Mouse (Mus musculus) adrenal gland (tissue): ENCODE measurements around the gene Gli2.

Experiments used
- intact Hi-C: fragments of 180-260 bp; cut with DNase I; formaldehyde crosslinking; loops from one replicate; pipeline ENCODE4 v1.15.1; 2025

Gene Gli2

DNA sequence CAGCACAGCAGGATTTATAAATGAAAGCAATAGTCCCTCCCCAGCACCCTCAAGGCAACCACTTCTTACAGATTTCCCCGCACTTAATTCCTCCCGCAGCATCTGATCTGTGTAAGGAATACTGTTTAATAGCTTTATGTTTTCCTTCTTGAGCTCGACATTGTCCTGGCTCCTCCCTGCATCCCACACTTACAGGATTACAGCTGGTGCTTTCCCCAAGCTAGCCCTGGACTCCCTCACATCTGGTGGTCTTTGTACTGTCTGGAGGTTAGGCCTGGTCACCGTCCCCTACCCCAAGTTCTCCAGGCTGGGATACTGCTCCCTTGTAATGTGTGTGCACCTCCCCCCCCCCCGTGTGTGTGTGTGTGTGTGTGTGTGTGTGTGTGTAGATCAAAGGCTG lies 101.1 kb downstream of the Gli2 start:
- intact Hi-C loops = no loop called here

DNA sequence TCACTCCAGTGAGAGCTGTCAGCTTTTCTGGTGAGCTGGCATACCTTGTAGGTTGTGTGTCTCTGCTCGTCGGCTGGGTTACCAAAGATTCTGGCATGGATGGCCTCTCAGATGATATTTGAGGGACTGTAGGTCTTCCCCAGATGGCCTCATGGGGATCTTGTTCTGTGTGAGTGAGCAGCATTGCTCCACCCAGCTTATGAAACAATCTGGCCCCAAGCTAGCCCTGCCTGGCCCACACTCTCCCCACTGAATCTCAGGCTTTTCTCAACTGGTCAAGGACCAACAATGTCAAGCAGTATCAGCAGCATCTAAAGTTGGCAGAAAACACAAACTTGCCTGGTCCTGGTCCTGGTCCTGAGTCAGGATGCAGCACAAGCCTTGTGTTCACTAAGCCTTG lies 105.0 kb downstream of the Gli2 start:
- intact Hi-C loops = no loop called here

DNA sequence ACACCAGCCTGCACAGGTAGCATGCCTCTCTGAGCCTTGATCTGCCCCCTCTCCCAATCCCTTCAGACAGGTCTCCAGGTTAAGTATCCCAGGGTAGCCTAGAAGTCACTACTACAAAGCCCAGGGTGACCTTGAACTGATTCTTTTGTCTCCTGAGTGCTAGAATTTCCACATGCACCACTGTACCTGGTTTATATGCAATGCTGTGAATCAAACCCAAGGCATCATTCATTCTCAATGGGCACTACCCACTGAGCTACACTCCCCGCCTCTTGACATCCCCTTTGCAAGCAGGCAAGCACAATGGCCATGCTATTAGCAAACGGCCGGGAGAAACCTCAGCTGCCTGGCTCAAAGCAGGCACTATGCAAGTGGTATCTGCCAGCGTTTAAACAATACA lies 106.2 kb downstream of the Gli2 start:
- intact Hi-C loops = no loop called here

DNA sequence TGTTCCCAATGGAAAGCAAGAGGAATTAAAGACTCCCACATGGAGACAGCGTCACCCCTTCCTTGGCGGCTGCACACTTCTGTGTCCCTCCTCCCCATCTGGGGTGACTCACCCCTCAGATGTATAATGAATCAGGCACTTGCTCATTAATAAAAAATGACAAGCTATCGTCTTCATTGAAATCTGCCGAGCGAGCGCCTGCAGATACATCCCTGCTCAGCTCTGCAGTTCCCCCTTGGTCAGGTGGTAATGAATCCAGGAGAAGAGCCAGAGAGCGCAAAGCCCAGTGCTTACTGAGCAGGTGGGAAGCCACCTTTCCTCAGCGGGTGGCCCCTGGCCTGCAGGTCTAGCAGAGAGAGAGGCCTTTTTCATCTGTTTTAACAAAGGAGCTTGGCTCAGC lies 112.1 kb downstream of the Gli2 start:
- intact Hi-C loops = no loop called here

DNA sequence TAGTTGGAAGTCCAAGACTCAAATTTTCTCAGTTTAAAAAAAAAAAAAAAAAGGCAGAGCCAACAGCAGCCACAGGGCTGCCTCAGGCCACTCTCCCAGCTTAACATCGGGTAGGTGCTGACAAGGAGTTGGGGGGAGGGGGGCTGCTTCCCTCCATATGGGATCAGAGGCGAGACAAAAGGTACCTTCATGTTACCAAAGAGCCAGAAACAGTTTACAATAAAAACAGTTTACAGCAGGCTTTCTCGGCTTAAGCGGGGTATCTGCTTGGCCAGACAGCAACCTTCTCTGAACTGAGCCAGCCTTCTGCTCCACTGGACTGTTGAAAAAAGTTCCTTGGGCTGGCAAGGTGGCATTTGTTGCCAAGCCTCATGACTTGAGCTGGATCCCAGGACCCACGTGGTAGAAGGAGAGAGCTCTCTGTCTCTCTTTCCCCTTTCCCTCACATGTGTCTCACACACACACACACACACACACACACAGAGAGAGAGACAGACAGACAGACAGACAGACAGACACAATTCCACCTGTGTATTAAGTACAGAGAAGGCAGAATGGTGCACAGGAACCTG lies 113.1 kb downstream of the Gli2 start:
- intact Hi-C loops = no loop called here

DNA sequence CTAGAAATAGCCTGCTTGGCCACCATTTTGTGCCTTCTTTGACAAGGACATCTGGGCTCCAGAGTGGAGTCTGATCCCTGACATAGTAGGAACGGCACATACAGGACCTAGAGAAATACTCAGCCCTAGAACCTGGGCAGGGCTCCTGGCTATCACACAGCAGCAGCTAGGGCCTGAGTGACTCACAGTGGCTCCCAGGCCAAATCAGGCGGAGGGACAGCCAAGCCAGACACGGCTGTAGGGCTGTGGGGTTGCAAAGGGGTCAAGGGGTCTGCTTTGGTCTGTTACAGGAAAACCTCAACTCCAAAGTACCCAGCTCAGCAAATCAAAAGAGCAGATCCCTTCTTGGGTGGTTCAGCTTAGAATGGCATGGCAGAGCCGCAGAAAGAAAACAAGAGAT lies 115.2 kb downstream of the Gli2 start:
- intact Hi-C loops = no loop called here

DNA sequence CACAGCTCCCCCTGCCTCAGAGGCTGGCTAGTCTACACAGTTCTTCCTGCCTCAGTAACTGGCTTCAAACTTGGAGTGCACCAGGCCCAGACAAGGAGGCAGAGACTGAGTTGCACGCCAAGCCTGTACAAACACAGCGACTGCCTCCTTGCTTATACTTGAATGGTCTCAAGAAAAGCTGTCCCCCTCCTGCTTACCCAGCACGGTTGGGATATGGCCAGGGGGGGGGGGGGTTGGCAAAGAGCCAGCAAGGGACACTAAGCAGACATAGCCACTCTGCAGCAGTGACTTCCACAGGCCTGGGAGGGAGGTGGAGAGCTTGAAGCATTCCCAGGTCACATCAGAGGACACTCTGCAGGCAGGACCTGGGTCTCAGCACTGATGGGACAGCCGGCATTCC lies 117.3 kb downstream of the Gli2 start:
- intact Hi-C loops = no loop called here

DNA sequence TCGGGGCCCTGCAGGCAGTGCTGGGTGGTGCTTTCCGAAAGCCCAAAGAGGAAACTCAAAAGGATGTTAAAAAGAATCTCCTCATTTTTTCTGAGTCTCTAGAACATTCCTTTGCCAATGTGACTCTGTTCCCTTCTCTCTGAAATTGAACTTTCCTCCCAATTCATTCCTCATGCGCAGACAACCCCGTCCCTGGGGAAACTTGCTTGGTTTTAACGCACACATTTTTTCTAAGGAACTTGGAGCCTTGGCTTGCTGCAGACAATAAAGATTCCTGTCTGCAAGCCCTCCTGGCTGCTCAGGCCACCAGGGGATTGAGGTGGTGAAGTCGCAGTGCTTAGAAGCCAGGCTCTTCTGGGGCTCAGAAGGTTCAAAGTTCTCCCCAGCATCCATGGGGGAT lies 117.9 kb downstream of the Gli2 start:
- intact Hi-C loops = no loop called here

DNA sequence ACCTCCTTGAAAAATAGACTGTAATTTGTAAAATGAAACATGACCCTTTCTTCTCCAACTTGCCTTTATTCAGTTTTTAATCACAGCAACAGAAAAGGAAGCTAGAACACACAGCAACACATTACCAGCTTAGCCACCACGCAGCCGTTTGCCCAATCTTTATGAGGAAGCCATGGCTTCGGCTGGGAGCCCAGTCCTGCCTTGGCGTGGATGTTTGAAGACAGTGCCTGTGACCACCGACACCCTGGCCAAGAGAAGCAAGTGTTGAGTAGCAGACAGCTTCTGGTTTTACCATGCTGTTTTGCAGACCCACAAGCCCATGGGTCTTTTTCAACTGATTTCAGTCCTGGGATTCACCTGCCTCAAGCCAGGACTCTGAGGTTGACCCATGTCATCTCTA lies 121.3 kb downstream of the Gli2 start:
- intact Hi-C loops = no loop called here

DNA sequence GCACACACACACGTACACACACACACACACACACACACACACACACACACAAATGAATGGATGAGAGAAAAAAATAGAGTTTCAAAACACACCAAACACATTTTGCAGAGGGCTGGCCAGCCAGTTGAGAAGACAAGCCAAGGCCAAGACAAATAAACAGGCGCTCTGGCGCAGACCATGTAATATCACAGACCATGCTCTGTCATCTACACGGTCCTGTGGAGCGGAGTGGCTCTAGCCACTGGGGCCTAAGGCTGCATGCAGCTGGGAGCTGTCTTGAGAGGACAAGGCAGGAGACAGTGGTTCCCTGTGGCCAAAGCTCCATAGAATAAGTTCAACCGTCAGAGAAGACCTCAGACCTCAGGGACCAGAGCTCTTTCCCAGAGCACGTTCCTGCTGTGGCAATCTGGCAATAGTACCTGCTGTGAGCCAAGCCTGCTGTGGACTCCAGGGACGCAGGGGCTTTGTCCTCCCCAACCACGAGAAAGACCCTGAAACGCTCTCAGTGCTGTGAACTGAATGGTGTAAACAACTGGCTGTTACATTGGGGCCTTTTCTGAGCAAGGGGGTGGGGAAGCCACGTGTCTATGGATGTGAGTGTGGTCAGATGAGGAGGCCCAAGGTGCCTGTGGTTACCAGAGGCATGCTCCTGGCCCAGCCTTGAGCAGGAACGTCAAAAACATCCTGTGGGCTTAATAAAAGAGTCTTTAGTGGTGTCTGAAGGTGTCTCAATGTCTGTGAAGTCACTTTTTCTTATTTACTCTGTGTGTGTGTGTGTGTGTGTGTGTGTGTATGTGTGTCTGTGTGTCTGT lies 125.7 kb downstream of the Gli2 start:
- intact Hi-C loops = no loop called here

DNA sequence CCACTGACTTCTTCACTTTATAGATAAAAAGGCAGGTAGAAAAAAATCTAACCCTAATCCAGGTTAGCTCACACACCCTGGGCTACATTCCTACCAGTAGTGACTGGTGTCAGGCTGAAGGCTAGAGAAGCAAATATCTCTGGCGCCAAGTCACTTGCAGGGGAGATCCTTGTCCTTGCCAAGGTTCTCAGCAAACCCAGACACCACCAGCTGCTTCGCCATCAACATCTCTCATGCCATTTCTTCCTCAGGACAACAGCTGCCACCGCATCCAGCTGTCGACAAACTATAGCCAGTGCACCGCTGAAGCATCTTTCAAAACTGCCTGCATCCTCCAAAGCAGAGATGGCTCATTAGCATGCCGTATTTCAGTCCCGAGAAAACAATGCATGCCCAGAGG lies 126.9 kb downstream of the Gli2 start:
- intact Hi-C loops = no loop called here

DNA sequence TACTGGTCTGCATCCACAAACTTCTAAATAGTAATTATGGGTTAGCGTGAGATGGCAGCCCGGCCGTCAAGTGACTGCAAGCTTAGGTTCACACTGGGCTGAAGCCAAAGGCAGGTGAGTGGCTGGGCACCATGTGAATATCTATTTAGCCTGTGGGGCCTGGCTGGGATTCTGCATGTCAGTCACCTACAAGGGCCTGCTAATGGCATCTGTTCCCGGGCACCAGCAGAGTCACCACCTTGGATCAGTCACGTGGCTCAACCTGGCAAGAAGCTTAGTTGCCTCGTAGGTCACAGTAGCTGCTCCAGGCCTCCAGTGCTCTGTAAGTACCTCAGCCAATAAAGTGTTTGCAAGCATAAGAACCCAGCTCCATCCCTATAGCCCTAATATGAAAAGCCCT lies 131.2 kb downstream of the Gli2 start:
- intact Hi-C loops = no loop called here

DNA sequence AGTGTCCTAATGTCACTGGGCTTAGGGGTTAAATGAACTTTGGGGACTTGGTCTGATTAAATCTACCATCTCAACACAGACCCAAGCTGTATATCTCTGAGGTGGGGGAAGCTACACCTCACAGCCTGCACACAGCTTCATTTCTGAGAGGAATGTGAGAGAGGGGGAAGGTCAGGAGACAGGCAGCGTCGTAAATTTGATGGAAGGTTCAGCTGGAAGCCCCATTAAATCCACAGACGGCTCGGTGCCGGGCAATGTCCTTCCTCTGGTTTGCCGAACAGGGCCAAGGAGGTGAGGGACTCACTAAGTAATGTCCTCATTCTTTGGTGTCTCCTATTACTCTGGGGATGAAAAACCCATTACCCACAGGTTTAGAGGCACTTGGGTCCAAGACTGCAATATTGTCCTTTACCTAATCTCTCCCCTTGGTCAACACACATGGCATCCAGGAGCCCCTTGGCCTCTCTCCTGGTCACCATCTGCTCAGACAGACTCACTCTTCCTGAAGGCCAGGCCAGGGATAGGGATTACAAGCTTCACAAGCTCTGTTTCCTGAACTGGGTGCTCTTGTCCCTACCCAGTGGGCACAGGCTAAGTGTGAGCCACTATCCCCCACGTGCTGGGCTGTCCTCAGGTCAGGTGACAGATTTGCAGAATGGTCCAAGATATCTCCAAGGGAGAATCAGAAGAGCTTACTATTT lies 135.7 kb downstream of the Gli2 start:
- intact Hi-C loops = no loop called here

DNA sequence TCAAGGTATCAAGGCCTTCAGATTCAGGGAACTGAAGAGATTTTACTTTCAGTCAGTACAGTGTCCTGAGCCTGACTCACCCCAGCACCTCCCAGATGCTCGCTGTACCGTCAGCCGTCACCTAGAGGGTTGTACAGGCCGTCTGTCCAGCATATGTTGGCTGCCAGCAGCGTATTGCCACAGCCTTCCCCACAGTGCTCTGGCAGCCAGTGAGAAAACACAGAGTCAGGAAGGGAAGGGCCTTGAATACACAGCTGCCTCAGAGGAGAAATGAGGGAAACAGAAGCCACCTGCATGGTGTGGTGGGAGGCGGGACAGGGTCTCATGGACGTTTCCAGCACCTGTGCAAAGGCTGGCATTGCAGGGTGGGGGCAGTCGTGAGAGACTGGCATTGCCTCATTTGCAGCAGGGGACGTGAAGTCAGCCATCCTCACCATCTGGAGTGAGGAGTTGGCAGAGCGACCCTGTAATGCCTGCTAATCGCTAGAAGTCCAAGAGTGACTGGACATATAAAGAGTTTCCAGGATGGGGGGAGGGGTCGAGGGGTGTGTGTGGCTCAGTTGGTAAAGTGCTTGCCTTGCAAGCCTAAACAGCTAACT lies 136.8 kb downstream of the Gli2 start:
- intact Hi-C loops = no loop called here

DNA sequence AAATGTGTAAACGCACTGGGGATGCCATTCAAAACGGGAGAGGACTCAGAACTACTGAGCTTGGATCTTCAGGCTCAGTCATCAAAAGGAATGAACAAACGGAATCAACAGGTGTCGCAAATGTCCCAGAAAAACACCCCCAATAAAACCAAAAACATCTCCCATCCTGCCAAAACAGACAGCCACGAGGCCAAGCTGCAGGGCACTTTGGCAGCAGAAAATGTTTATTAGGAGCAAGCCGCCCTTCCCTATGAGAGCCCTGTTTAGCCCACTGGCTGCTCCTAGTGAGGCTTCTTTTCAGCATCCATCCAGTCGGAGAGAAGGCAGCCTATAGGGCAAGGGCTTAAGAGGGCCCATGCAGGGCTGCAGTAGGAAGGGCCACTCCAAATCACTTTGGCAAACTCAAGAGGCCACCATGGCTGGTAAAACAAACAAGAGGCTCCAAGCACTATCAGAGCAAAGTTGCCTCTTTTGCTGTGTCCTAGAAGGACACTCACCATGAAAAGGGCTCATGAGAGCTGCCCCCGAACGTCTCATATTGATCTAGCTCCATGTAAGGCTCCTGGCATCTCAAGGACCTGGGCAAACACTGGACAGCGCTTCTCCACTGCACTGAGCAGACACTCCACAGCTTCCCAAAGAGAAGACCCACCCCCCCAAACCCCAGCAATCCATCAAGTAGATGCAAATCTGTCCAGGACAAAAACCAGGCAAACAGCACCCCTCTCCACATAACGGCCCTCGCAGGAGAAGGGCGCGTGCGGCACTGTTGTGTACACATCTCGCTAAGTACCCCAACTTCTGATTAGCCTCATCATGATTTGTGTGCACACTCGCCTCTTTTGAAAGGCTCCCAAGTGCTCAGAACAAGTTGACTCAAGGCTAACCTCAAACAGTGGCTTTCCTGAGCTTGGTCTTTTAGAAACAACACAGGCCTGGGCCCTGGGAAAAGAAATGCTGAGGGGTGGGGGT lies 139.7 kb downstream of the Gli2 start:
- intact Hi-C loops = no loop called here

DNA sequence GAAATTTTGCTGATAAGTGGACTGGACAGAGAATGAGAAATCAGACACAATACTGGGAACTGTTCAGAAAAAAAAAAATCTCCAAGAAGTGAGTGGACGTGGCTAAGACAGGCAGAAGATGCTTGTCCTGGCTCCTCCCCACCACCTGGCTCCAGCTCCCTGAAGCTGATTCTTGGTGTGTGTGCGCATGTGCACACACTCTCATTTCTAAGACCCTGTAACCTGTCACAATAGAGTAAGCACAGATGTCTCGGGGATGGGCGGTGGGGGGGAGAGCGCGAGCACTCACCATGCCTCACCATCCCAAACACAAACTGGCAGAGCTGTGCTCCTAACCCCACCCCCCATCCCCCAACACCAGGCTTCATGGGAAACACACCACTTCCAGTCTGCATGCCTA lies 140.5 kb downstream of the Gli2 start:
- intact Hi-C loops = no loop called here

DNA sequence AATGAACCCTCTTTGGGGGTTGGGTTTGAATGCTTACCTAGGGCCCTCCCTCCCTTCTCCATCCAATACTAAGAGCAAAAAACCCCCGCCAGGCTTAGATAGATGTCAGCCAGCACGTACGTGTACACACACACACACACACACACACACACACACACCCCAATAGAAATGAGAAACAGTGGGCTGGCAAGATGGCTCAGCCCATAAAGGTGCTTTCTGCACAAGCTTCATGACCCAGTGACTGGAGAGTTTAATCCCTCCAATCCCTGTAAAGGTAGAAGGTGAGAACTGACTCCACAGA lies 142.0 kb downstream of the Gli2 start:
- intact Hi-C loops = no loop called here

DNA sequence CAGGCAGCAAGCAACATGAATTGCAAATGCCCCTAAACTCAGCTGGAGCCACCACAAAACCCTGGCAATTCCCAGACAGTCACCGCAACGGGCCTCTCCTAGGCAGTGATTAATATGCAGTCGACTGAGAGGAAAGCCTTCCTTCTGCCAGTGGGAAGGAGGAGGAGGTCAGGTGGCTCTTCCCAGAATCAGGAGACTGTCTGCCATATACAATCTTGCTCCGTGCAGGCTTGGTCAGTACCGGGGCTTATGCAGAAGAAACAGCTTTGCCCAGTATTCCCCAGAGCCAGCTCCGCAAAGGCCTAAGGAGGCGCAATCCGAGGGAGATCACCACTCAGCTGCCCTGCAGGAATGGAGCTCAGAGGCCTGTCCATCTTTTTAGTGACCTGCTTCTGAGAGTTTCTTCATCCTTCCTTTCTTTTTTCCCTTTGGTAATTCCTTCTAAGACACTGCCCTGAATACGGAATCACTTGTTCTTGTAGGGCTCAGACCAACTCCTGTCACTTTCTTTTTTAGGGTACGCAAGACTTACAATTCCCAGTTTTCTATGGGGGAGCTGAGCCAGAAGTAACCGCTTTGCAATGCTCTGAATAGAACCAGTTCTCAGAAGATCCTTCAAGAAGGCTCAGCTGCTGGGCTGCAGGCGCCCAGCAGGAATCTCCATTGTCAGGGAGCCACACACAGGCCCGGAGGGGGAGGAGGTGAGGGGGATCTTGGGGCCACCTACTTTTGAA lies 142.6 kb downstream of the Gli2 start:
- intact Hi-C loops = no loop called here

DNA sequence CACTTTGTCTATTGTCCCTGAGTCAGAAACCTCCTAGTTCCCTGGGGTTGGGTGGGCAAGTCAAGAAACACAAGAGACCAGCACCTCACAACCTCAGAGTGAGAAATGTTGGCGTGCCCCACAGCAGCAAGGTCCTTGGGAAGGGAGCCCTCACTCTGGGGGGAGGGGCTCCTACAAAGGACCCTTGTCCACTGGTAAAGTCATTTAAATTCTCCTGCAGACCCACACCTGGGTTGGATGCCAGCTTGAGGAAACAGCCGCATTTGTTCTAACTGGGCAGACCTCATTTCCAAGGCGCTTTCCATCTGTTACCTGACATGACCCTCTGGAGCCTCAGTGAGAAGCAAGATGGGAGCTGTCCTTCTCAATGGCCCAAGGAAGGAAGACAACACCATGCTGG lies 144.4 kb downstream of the Gli2 start:
- intact Hi-C loops = no loop called here

DNA sequence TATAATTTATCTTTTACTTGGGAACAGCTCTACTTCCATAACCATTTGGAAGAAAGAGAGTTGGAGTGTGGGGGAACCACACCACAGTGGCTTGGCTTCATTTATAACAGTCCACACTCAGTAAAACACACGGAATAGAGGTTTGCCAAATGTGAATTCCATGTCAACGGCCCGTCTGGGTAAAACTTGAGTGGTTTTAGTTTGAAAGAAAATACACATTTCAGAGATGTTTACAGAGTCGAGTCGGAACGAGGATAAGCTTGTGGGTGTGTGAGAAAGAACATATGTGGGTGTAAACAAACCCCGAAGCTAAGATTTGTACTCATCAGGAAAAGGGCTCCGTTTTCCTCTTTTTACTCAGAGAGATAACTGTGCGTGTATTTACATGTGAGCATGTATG lies 145.8 kb downstream of the Gli2 start:
- intact Hi-C loops = no loop called here

DNA sequence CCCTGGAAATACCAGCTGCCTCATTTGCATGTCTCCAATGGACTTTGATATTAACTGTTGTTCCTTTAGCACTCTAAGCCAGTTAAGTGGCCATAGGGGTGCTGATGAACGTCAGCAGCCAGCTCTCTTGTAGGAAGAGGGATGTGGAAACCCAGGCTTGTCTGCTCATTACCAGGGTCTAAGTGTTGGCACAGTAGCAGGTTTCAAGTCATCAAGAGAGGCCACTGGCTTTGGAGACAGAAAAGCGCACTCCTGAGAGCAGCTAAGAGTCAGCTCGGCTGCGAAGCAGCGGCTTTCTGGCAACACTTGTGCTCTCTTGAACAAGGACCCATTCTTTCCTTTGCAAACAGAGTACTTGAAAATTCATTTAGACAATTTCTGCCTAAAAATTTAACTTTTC lies 148.1 kb downstream of the Gli2 start:
- intact Hi-C loops = no loop called here
